Mouse (Mus musculus): ENCODE measurements around the gene Sbf2. TPM values are rescaled to one million over a fixed set of nuclear protein-coding genes. Genes with fewer than 3 reads are reported as not detected.

Sbf2 gene
- total RNA-seq, 2 experiments from 2014 or later = 48.7 to 49.7 TPM

- intact Hi-C loops (cut with DNase I) = no loop called here
- no peak for DNase-seq (ENCODE audit: low spot score)
These were observed 21.2 kb upstream of the Sbf2 start for GRCm38 (mm10) chr7:110635929-110636328.

- no peak for DNase-seq (ENCODE audit: low spot score)
- intact Hi-C loops (cut with DNase I) = no loop called here
These were observed 16.6 kb upstream of the Sbf2 start for GRCm38 (mm10) chr7:110631136-110631888.

- intact Hi-C loops (cut with DNase I) = loop anchor here (1.0 to 5.0 kb wide), 5 partner anchors 48 to 344 kb away; no protein-coding TSS in a partner anchor
- DNase-seq (ENCODE audit: low spot score) = peak; percentile 78
These were observed 15.4 kb upstream of the Sbf2 start for GRCm38 (mm10) chr7:110629892-110630666.

- intact Hi-C loops (cut with DNase I) = loop anchor here (1.0 to 5.0 kb wide), 3 partner anchors 46 to 241 kb away; no protein-coding TSS in a partner anchor
- DNase-seq (ENCODE audit: low spot score) = no peak
These were observed 14.1 kb upstream of the Sbf2 start for GRCm38 (mm10) chr7:110628611-110629354.

GRCm38 (mm10) chr7:110628273-110628600 is 13.5 kb upstream of the Sbf2 start:
- intact Hi-C loops (cut with DNase I) = loop anchor here (5.0 kb wide), 2 partner anchors 46 to 241 kb away; no protein-coding TSS in a partner anchor

GRCm38 (mm10) chr7:110627486-110628272 is 13.0 kb upstream of the Sbf2 start, which contains the start of gene Adm:
TSS of gene Adm (plus strand) at chr7:110627661.
- peak; percentile 78 for DNase-seq (ENCODE audit: low spot score)
- intact Hi-C loops (cut with DNase I) = loop anchor here (5.0 kb wide), 2 partner anchors 45 to 240 kb away; no protein-coding TSS in a partner anchor

More at GRCm38 (mm10) chr7:110628273-110628600, 13.5 kb upstream of the Sbf2 start:
- DNase-seq (ENCODE audit: low spot score) = no peak

- DNase-seq (ENCODE audit: low spot score) = no peak
- intact Hi-C loops (cut with DNase I) = loop anchor here (5.0 kb wide), 2 partner anchors 45 to 240 kb away; no protein-coding TSS in a partner anchor
These were observed 12.4 kb upstream of the Sbf2 start for GRCm38 (mm10) chr7:110627099-110627482.

GRCm38 (mm10) chr7:110626186-110627098 is 11.7 kb upstream of the Sbf2 start:
- no peak for DNase-seq (ENCODE audit: low spot score)
- intact Hi-C loops (cut with DNase I) = loop anchor here (5.0 kb wide), 2 partner anchors 44 to 239 kb away; no protein-coding TSS in a partner anchor

- no peak for DNase-seq (ENCODE audit: low spot score)
- intact Hi-C loops (cut with DNase I) = loop anchor here (5.0 kb wide), 2 partner anchors 43 to 238 kb away; no protein-coding TSS in a partner anchor
These were observed 10.8 kb upstream of the Sbf2 start for GRCm38 (mm10) chr7:110625489-110625888.

- no peak for DNase-seq (ENCODE audit: low spot score)
- intact Hi-C loops (cut with DNase I) = loop anchor here (5.0 kb wide), 2 partner anchors 43 to 238 kb away; no protein-coding TSS in a partner anchor
These were observed 10.2 kb upstream of the Sbf2 start for GRCm38 (mm10) chr7:110624961-110625360.

GRCm38 (mm10) chr7:110624067-110624466 is 9.3 kb upstream of the Sbf2 start:
- intact Hi-C loops (cut with DNase I) = no loop called here
- no peak for DNase-seq (ENCODE audit: low spot score)

- no peak for DNase-seq (ENCODE audit: low spot score)
- intact Hi-C loops (cut with DNase I) = no loop called here
These were observed 4.4 kb upstream of the Sbf2 start for GRCm38 (mm10) chr7:110619086-110619611.

GRCm38 (mm10) chr7:110615792-110616191 is 1.1 kb upstream of the Sbf2 start:
- intact Hi-C loops (cut with DNase I) = no loop called here
- DNase-seq (ENCODE audit: low spot score) = no peak

- peak; percentile 58 for DNase-seq (ENCODE audit: low spot score)
- intact Hi-C loops (cut with DNase I) = no loop called here
These were observed 469 bp upstream of the Sbf2 start for GRCm38 (mm10) chr7:110615151-110615631.

- DNase-seq (ENCODE audit: low spot score) = no peak
- intact Hi-C loops (cut with DNase I) = no loop called here
These were observed 1.2 kb downstream of the Sbf2 start for GRCm38 (mm10) chr7:110613381-110614132.

GRCm38 (mm10) chr7:110606906-110607305 is 7.8 kb downstream of the Sbf2 start:
- DNase-seq (ENCODE audit: low spot score) = no peak
- intact Hi-C loops (cut with DNase I) = no loop called here

- no peak for DNase-seq (ENCODE audit: low spot score)
- intact Hi-C loops (cut with DNase I) = no loop called here
These were observed 9.2 kb downstream of the Sbf2 start for GRCm38 (mm10) chr7:110605476-110605875.

Data from heart, postnatal 25 days (tissue).